Mouse (Mus musculus): ENCODE measurements around the gene Sgpp1. TPM values are rescaled to one million over a fixed set of nuclear protein-coding genes. Genes with fewer than 3 reads are reported as not detected.

Gene Sgpp1
- polyA plus RNA-seq (2012; ENCODE audit: low replicate concordance), result 27.6 and 28.4 TPM in 2 replicates

GRCm38 (mm10) chr12:75735246-75736200 lies at the start of gene Sgpp1:
Sgpp1 (minus strand) TSS chr12:75735729.

DNA sequence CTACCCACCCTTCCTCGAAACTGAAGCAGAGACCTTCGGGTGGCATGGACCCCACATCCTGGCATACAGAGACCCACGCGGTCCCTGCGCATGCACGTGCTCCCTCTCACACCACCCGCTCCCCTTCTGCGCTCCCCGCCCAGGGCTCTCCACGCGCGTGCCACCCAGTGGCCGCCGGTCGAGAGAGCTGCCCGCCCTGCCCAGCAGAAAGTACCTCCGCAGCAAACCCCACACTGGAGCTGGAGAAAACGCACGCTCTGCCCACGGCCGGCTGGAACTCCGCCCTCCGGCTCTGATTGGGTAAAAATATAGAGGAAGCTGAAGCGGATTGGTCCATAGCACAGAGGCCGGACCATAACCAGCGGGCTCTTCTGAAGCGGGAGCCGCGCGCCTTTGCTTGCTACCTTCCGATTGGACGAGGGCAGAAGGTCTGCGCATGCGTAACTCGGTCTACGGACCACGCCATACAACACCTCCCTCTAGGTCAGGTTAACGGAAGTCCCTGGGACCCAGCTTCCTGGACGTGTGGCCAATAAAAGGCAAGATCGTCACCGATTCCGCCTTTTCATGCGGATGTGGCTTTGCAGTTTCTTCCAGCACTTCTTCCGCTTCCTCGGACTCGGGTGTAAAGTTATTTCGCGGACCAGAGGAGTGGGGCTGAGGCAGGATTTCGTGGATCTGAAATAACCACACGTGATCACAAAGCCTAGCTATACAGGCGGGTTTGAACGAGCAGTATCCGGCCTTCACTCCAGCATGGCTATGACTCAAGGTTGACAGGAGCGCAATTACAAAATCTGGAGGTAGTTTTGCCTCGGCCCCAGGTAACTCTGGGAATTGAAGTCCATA lies 66.0 kb downstream of the Sgpp1 start, which contains the start of gene Wdr89:
Gene Wdr89 (minus strand): TSS at position 280 of the 849 bp plus-strand sequence.

Other genes starting within 250 kb of the Sgpp1 start
- gene Ppp2r5e, start 139.5 kb downstream of the Sgpp1 start, polyA plus RNA-seq (2012; ENCODE audit: low replicate concordance), result 43.5 and 95.4 TPM in 2 replicates
- 2.0 and 9.3 TPM in 2 replicates for gene Wdr89, start 66.2 kb downstream of the Sgpp1 start, polyA plus RNA-seq (2012; ENCODE audit: low replicate concordance)
- 6.4 and 7.0 TPM in 2 replicates for gene Syne2, start 82.4 kb upstream of the Sgpp1 start, polyA plus RNA-seq (2012; ENCODE audit: low replicate concordance)

All from hematopoietic multipotent progenitor cell, adult 10-12 weeks (in vitro differentiated cells).